Comparison of ENCODE assay signal across 13 mouse cellular contexts in the genomic region with DNA sequence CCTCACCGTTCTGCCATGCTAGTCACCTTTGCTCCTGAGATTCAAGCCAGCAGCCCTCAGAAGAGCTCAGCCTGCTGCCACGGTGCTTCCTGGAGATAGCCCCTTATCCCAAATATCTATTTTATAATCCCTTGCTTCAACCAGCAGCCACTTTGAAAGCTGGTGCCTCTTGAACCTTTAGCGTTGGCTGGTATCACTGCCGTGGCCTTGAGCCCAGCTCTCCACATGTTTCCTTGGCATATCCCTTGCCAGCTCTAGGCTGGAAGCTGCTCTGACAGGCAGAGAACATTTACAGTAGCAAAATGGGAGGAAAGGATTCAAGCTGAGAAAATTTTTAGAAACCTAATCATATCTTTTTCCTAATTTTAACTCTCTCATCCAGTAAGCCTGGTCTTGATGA.
DNase-seq lines count a peak whose midpoint lies in the region; ATAC-seq lines count a peak whose summit lies in the region.
"Had no signal": no experiment of that assay in that cellular context is flagged by ENCODE, and none has a peak within 500 bp of the region (broad histone marks: within the 10 kb centered on the region; RNA-seq: fewer than 3 reads in every experiment).

No protein-coding gene starts in this region.

- 74% methylated on average over 4 of the region's 4 CpGs for WGBS in midbrain, embryonic 15.5 days
- 89% methylated on average over 4 of the region's 4 CpGs for WGBS in midbrain, embryonic 11.5 days

- no peak overlapping the region for H3K9ac ChIP-seq in midbrain, embryonic 15.5 days
- H3K9ac ChIP-seq in midbrain, embryonic 11.5 days (ENCODE audit: low read length), result no peak overlapping the region
- H3K9ac ChIP-seq: liver, embryonic 14.5 days had no signal

- no peak overlapping the region for H3K4me3 ChIP-seq in midbrain, embryonic 15.5 days
- no peak overlapping the region for H3K4me3 ChIP-seq in midbrain, embryonic 11.5 days (ENCODE audit: low read depth, low read length)
- H3K4me3 ChIP-seq: erythroblast, embryonic 14.5 days had no signal

- ATAC-seq in midbrain, embryonic 15.5 days (replicated peaks), result no peak
- no peak for ATAC-seq in midbrain, embryonic 11.5 days (ENCODE audit: low FRiP score)
- ATAC-seq in megakaryocyte, adult 5-6 weeks (ENCODE audit: poor library complexity, severe bottlenecking), result no peak
- ATAC-seq: Patski had no signal

- H3K27me3 ChIP-seq in midbrain, embryonic 15.5 days (replicated peaks), result no peaks in the 10 kb centered on the region
- no peaks in the 10 kb centered on the region for H3K27me3 ChIP-seq in midbrain, embryonic 11.5 days (ENCODE audit: control insufficient read depth, insufficient read depth, low read length)
- H3K27me3 ChIP-seq: Patski had no signal

- no peaks in the 10 kb centered on the region for H3K36me3 ChIP-seq in midbrain, embryonic 15.5 days (replicated peaks)
- no peaks in the 10 kb centered on the region for H3K36me3 ChIP-seq in midbrain, embryonic 11.5 days (ENCODE audit: control insufficient read depth, insufficient read depth, low read length)

- peak overlapping the region; percentile 51; the same call in 1 of the 2 replicates for H3K27ac ChIP-seq in midbrain, embryonic 15.5 days
- H3K27ac ChIP-seq in midbrain, embryonic 11.5 days (ENCODE audit: low read depth, low read length), result no peak overlapping the region
- H3K27ac ChIP-seq: liver, embryonic 14.5 days; stomach, postnatal 0 days had no signal

- no peaks in the 10 kb centered on the region for H3K9me3 ChIP-seq in midbrain, embryonic 15.5 days
- no peaks in the 10 kb centered on the region for H3K9me3 ChIP-seq in midbrain, embryonic 11.5 days (ENCODE audit: control insufficient read depth, low read length)

- peak; percentile 8 for DNase-seq in gastrocnemius, postnatal 10 days
- no peak for DNase-seq in gastrocnemius, postnatal 4 days (ENCODE audit: low spot score in 2 of 2)
- no peak for DNase-seq in midbrain, embryonic 11.5 days (ENCODE audit: low spot score, missing footprints)
- DNase-seq in cerebellum, adult 18-20 months, result peak; percentile 68 to 76
- peak; percentile 17 to 63 for DNase-seq in layer of hippocampus, postnatal 14 days (ENCODE audit: low spot score in 2 of 2)
- no peak for DNase-seq in urinary bladder, postnatal 25 days (ENCODE audit: low spot score)
- DNase-seq: kidney, postnatal 10 days had no signal

- H3K4me1 ChIP-seq in midbrain, embryonic 15.5 days, result peaks cover 29% of the 10 kb centered on the region
- peaks cover 17% of the 10 kb centered on the region for H3K4me1 ChIP-seq in midbrain, embryonic 11.5 days (ENCODE audit: control insufficient read depth, insufficient read depth, low read length)

- H3K4me2 ChIP-seq in midbrain, embryonic 15.5 days, result no peak overlapping the region
- no peak overlapping the region for H3K4me2 ChIP-seq in midbrain, embryonic 11.5 days

Comparison
In these comparisons a context has a peak if more than half of its experiments do, and no peak if none do; other contexts are left out.
1. DNase-seq: peak in gastrocnemius, postnatal 10 days (single experiment), cerebellum, adult 18-20 months (2 of 2) and layer of hippocampus, postnatal 14 days (2 of 2); none in gastrocnemius, postnatal 4 days (0 of 2), midbrain, embryonic 11.5 days (single experiment) and urinary bladder, postnatal 25 days (single experiment).